Mouse (Mus musculus): ENCODE results near the gene Sult2a1. TPM values are rescaled to one million over a fixed set of nuclear protein-coding genes. Genes with fewer than 3 reads are reported as not detected.
"Not testable (repeated sequence)": the region's sequence is repeated elsewhere in the genome, so short reads cannot be mapped to it uniquely, and the experiment has no call there.

The Sult2a1 gene
- polyA plus RNA-seq (2021), result not detected

GRCm38 (mm10) chr7:13837309-13837708, at the start of gene Sult2a1:
TSS of gene Sult2a1 (minus strand) at chr7:13837409.
- POLR2A ChIA-PET; CTCF ChIA-PET; H3K27me3 ChIP-seq; in situ Hi-C loops (cut with MboI; ENCODE audit: low pct_unique_long_range_greater_than_20kb); DNase-seq (ENCODE audit: low read depth, low spot score); ATAC-seq: not testable (repeated sequence)

- H3K27me3 ChIP-seq, result no peaks in the 10 kb centered on the region
- no peak for ATAC-seq
- no peak for TF ChIP-seq CTCF (IDR thresholded peaks at IDR 0.05)
- in situ Hi-C loops (cut with MboI; ENCODE audit: low pct_unique_long_range_greater_than_20kb), result loop anchor here (25.0 kb wide), 1 partner anchor 423 kb away; no protein-coding TSS in a partner anchor
- DNase-seq (ENCODE audit: low read depth, low spot score), result no peak
- ChIA-PET POLR2A (no interaction called here), CTCF (no interaction called here)
Measured at GRCm38 (mm10) chr7:13813913-13814312, 23.3 kb downstream of the Sult2a1 start.

Other genes starting within 250 kb of the Sult2a1 start
- gene Sult2a5, start 213.4 kb downstream of the Sult2a1 start, polyA plus RNA-seq (2021), result not detected
- not detected for gene Sult2a2, start 103.9 kb downstream of the Sult2a1 start, polyA plus RNA-seq (2021)
- gene Sult2a4, start 152.2 kb upstream of the Sult2a1 start, polyA plus RNA-seq (2021), result not detected

Measured in Patski (cell line).